Mouse (Mus musculus) CD4-positive naive resting alpha-beta T cell, adult 76 days (primary cell): Measurements from ENCODE around the gene Gm21083. TPM values are rescaled to one million over a fixed set of nuclear protein-coding genes. Genes with fewer than 3 reads are reported as not detected.

Source experiments
- total RNA-seq: library from RNA; stranded (reverse); gene quantifications from one replicate; pipeline ENCODE4 v1.2.4, GENCODE M21; 2023

Gm21083 gene
- total RNA-seq, result not detected

GRCm38 (mm10) chr5:15577033-15577432 is at the start of gene Gm21083:
Gm21083 (plus strand) TSS chr5:15577333.

GRCm38 (mm10) chr5:15529122-15529521 is 48.0 kb upstream of the Gm21083 start, which contains the start of gene Gm21190:
Gm21190 (minus strand) TSS chr5:15529222.

GRCm38 (mm10) chr5:15618764-15619163 is 41.6 kb downstream of the Gm21083 start, which contains the start of gene Speer4d:
Speer4d (plus strand) TSS chr5:15619064.

Other genes starting within 250 kb of the Gm21083 start
- not detected for gene Gm21149, start 100.8 kb upstream of the Gm21083 start, total RNA-seq
- not detected for gene Gm21190, start 48.1 kb upstream of the Gm21083 start, total RNA-seq
- not detected for gene Speer4d, start 41.7 kb downstream of the Gm21083 start, total RNA-seq
- not detected for gene 4930572O03Rik, start 79.7 kb downstream of the Gm21083 start, total RNA-seq
- gene Speer4c, start 136.9 kb downstream of the Gm21083 start, total RNA-seq, result not detected